Mouse (Mus musculus): Measurements from ENCODE around the gene Psmb11. TPM values are rescaled to one million over a fixed set of nuclear protein-coding genes. Genes with fewer than 3 reads are reported as not detected.

Gene Psmb11
- total RNA-seq, 1 experiment, result not detected

DNA sequence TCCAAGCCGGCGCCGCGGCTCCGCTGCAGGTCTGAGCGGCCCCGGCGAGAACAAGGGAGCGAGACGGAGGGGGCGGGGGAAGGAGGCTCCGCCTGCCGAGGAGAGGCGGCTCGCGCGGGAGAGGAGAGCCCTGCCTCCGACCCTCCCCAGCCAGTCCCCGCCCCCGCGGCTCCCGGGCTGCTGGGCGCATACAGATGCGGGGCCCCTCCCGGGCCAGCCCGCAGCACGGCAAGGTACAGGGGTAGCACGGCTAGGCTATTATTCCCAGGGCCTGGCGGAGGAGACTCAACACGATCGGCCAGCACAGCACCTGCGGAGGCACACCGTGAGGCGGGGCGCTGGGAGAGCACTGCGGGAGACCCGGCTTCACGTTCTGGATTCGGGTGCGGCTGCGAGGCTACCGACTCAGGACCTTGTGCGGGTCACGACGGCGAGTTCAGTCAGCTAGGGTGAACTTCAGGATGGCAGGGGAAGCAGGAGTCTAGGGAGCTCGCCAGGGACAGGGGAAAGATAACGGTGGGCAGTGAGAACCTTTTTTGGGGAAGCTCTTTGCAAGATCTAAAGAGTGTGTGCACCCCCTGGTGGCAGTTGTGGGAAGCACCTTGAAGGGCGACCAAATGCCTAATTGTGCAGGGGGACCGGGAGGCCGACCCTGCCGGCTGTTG lies 20.2 kb downstream of the Psmb11 start, which contains the start of gene Cdh24:
Cdh24 (minus strand) TSS at position 60 of the 665 bp plus-strand sequence.
- Histone ChIP-seq H3K4me3 (ENCODE audit: insufficient read depth in 1 of 2, low read depth in 1 of 2, low read length in 2 of 2, poor library complexity in 1 of 2, severe bottlenecking in 1 of 2) (peak within 1 kb of the TSS; percentile 84 to 92), H3K27ac (ENCODE audit: insufficient read depth, low read depth, low read length, poor library complexity, severe bottlenecking) (no peak within 1 kb of the TSS), H3K9ac (ENCODE audit: insufficient read depth, low read depth, low read length, poor library complexity, severe bottlenecking) (peak within 1 kb of the TSS; percentile 86), H3K9me3 (ENCODE audit: control insufficient read depth, insufficient read depth, low read depth, low read length) (no peaks in the 10 kb centered on the region), H3K36me3 (ENCODE audit: control insufficient read depth, insufficient read depth, low read length, poor library complexity, severe bottlenecking) (peaks cover 42% of the 10 kb centered on the region), H3K4me1 (ENCODE audit: control insufficient read depth in 2 of 2, insufficient read depth in 2 of 2, low read length in 2 of 2, poor library complexity in 1 of 2) (peaks cover 0 to 15% of the 10 kb centered on the region in 2 experiments; a peak in 2 of 4 replicates)
- in situ Hi-C loops (cut with MboI; ENCODE audit: low sequenced_read_pairs in 2 of 2, unreplicated experiment in 2 of 2), result loop anchor here in 1 of 2 experiments (25.0 kb wide), 1 partner anchor 579 kb away; no protein-coding TSS in a partner anchor
- peak; percentile 86 for DNase-seq (ENCODE audit: low read depth, low spot score)
- no peak for TF ChIP-seq CHD2 (IDR thresholded peaks at IDR 0.05; ENCODE audit: low read depth, low read length)
- TF ChIP-seq ZC3H11A (IDR thresholded peaks at IDR 0.05; ENCODE audit: borderline replicate concordance, low read depth, low read length), result 0 out of 2 replicates have a peak, but pooled peaks have one; percentile 9
- TF ChIP-seq HCFC1 (IDR thresholded peaks at IDR 0.05; ENCODE audit: borderline replicate concordance, insufficient read depth, low read length), result 0 out of 2 replicates have a peak, but pooled peaks have one; percentile 12

- no peak for DNase-seq (ENCODE audit: low read depth, low spot score)
- peaks cover 49% of the 10 kb centered on the region for H3K36me3 ChIP-seq (ENCODE audit: control insufficient read depth, insufficient read depth, low read length, poor library complexity, severe bottlenecking)
- TF ChIP-seq ZC3H11A (IDR thresholded peaks at IDR 0.05; ENCODE audit: borderline replicate concordance, low read depth, low read length), result no peak
- no peak for TF ChIP-seq HCFC1 (IDR thresholded peaks at IDR 0.05; ENCODE audit: borderline replicate concordance, insufficient read depth, low read length)
- TF ChIP-seq CHD2 (IDR thresholded peaks at IDR 0.05; ENCODE audit: low read depth, low read length), result no peak
- TF ChIP-seq ZNF384 (IDR thresholded peaks at IDR 0.05; ENCODE audit: low read depth, low read length), result no peak
- TF ChIP-seq MAFK (IDR thresholded peaks at IDR 0.05; ENCODE audit: insufficient read depth, low read depth, low read length), result no peak
- H3K4me1 ChIP-seq (ENCODE audit: control insufficient read depth in 2 of 2, insufficient read depth in 2 of 2, low read length in 2 of 2, poor library complexity in 1 of 2), result peaks cover 0 to 12% of the 10 kb centered on the region in 2 experiments; a peak in 2 of 4 replicates
- no peaks in the 10 kb centered on the region for H3K9me3 ChIP-seq (ENCODE audit: control insufficient read depth, insufficient read depth, low read depth, low read length)
- H3K4me3 ChIP-seq (ENCODE audit: insufficient read depth in 1 of 2, low read depth in 1 of 2, low read length in 2 of 2, poor library complexity in 1 of 2, severe bottlenecking in 1 of 2), result no peak overlapping the region
- H3K27ac ChIP-seq (ENCODE audit: insufficient read depth, low read depth, low read length, poor library complexity, severe bottlenecking), result no peak overlapping the region
- in situ Hi-C loops (cut with MboI; ENCODE audit: low sequenced_read_pairs in 2 of 2, unreplicated experiment in 2 of 2), result loop anchor here in 1 of 2 experiments (25.0 kb wide), 1 partner anchor 580 kb away; no protein-coding TSS in a partner anchor
- H3K9ac ChIP-seq (ENCODE audit: insufficient read depth, low read depth, low read length, poor library complexity, severe bottlenecking), result no peak overlapping the region
These were observed 21.2 kb downstream of the Psmb11 start for GRCm38 (mm10) chr14:54642224-54642944.

DNA sequence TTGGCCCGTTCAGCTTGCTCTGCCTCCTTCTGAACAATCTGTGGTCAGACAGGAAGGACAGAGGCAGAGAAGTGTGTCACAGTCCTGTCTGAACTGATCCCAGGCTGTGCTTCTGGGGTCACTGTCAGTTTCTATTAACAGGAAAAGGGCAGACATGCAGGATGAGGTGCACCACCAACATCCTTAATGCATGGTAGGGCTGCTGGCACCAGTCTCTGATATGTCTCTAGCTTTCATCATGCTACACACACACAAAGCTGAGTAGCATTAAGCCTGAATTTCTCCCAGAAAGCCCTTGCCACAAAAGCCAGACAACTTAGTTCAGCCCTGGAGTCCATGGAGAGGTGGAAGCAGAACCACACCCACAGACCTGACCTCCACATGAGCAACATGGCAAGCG lies 21.8 kb downstream of the Psmb11 start:
- Histone ChIP-seq H3K4me1 (ENCODE audit: control insufficient read depth in 2 of 2, insufficient read depth in 2 of 2, low read length in 2 of 2, poor library complexity in 1 of 2) (peaks cover 0 to 12% of the 10 kb centered on the region in 2 experiments; a peak in 2 of 4 replicates), H3K9me3 (ENCODE audit: control insufficient read depth, insufficient read depth, low read depth, low read length) (no peaks in the 10 kb centered on the region), H3K4me3 (ENCODE audit: insufficient read depth in 1 of 2, low read depth in 1 of 2, low read length in 2 of 2, poor library complexity in 1 of 2, severe bottlenecking in 1 of 2) (no peak overlapping the region), H3K9ac (ENCODE audit: insufficient read depth, low read depth, low read length, poor library complexity, severe bottlenecking) (no peak overlapping the region), H3K27ac (ENCODE audit: insufficient read depth, low read depth, low read length, poor library complexity, severe bottlenecking) (no peak overlapping the region), H3K36me3 (ENCODE audit: control insufficient read depth, insufficient read depth, low read length, poor library complexity, severe bottlenecking) (peaks cover 52% of the 10 kb centered on the region)
- in situ Hi-C loops (cut with MboI; ENCODE audit: low sequenced_read_pairs in 2 of 2, unreplicated experiment in 2 of 2), result loop anchor here in 1 of 2 experiments (25.0 kb wide), 1 partner anchor 581 kb away; no protein-coding TSS in a partner anchor
- DNase-seq (ENCODE audit: low read depth, low spot score), result no peak
- no peak for TF ChIP-seq MAFK (IDR thresholded peaks at IDR 0.05; ENCODE audit: insufficient read depth, low read depth, low read length)
- no peak for TF ChIP-seq CHD2 (IDR thresholded peaks at IDR 0.05; ENCODE audit: low read depth, low read length)
- no peak for TF ChIP-seq ZC3H11A (IDR thresholded peaks at IDR 0.05; ENCODE audit: borderline replicate concordance, low read depth, low read length)
- TF ChIP-seq HCFC1 (IDR thresholded peaks at IDR 0.05; ENCODE audit: borderline replicate concordance, insufficient read depth, low read length), result no peak

DNA sequence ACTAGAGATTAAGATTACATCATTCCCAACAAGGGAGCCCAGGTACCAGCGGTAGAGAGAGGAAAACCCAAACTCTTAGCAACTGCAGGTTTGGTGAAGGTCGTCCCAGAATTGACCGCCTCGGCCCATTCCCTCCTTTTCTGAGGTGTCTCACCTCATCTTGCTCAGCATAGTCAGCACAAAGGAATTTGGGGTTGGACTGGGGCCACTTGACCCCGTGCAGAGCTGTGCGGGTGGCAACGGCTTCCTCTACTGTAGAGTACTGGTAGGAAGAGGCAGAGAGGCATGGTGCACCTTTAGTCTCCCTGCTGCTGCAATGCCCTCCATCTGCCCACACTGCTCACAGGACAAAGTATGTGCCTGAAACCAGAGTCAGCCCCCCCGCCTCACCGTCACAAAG lies 23.1 kb downstream of the Psmb11 start:
- peak overlapping the region; percentile 48; the same call in 1 of the 2 replicates for H3K27ac ChIP-seq (ENCODE audit: insufficient read depth, low read depth, low read length, poor library complexity, severe bottlenecking)
- no peak overlapping the region for H3K9ac ChIP-seq (ENCODE audit: insufficient read depth, low read depth, low read length, poor library complexity, severe bottlenecking)
- H3K4me1 ChIP-seq (ENCODE audit: control insufficient read depth in 2 of 2, insufficient read depth in 2 of 2, low read length in 2 of 2, poor library complexity in 1 of 2), result peaks cover 0 to 13% of the 10 kb centered on the region in 2 experiments; a peak in 2 of 4 replicates
- no peak overlapping the region for H3K4me3 ChIP-seq (ENCODE audit: insufficient read depth in 1 of 2, low read depth in 1 of 2, low read length in 2 of 2, poor library complexity in 1 of 2, severe bottlenecking in 1 of 2)
- DNase-seq (ENCODE audit: low read depth, low spot score), result no peak
- TF ChIP-seq MAFK (IDR thresholded peaks at IDR 0.05; ENCODE audit: insufficient read depth, low read depth, low read length) (no peak), ZNF384 (IDR thresholded peaks at IDR 0.05; ENCODE audit: low read depth, low read length) (no peak), HCFC1 (IDR thresholded peaks at IDR 0.05; ENCODE audit: borderline replicate concordance, insufficient read depth, low read length) (no peak), ZC3H11A (IDR thresholded peaks at IDR 0.05; ENCODE audit: borderline replicate concordance, low read depth, low read length) (no peak), CHD2 (IDR thresholded peaks at IDR 0.05; ENCODE audit: low read depth, low read length) (no peak)
- H3K9me3 ChIP-seq (ENCODE audit: control insufficient read depth, insufficient read depth, low read depth, low read length), result no peaks in the 10 kb centered on the region
- peaks cover 60% of the 10 kb centered on the region for H3K36me3 ChIP-seq (ENCODE audit: control insufficient read depth, insufficient read depth, low read length, poor library complexity, severe bottlenecking)
- in situ Hi-C loops (cut with MboI; ENCODE audit: low sequenced_read_pairs in 2 of 2, unreplicated experiment in 2 of 2), result loop anchor here in 1 of 2 experiments (25.0 kb wide), 1 partner anchor 582 kb away; no protein-coding TSS in a partner anchor

Data from ES-E14 (cell line).